Mouse (Mus musculus) gastrocnemius, adult 8-10 months (tissue): Measurements from ENCODE around the gene Astn1. TPM values are rescaled to one million over a fixed set of nuclear protein-coding genes. Genes with fewer than 3 reads are reported as not detected.

Experiments used
- DNase-seq, 2 experiments: peaks; one replicate each; pipeline ENCODE4 v3.0.0; 2022; ENCODE audit warnings: low spot score in 2 of 2
- total RNA-seq, 4 experiments: library from RNA; stranded (reverse); gene quantifications; 2 replicates each; pipeline ENCODE4 v1.2.4; 2022

Gene Astn1
- total RNA-seq, 4 experiments from 2014 or later = 0.11 to 0.70 (median 0.37) TPM

- DNase-seq = no peak
Observed at GRCm38 (mm10) chr1:158414198-158414597, 52.1 kb downstream of the Astn1 start.

GRCm38 (mm10) chr1:158421451-158421850 is 59.4 kb downstream of the Astn1 start:
- no peak for DNase-seq

DNA sequence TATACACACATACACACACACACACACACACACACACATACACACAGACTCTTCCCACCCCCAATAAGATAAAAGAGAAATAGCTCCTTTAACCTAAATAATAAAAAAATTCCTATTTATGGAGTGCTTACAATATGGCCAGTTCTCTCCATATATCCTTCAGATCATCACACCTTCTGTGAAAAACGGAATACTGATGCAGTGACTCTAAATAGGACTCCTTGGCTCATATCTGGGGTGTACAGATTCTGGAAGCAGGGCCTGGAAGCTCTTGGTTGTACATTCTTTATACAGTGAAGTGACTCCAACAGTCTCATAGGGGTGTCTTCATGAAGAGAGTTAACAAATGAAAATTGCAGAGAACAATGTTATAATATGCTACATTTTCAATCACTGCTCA is 60.7 kb downstream of the Astn1 start:
- DNase-seq = no peak

GRCm38 (mm10) chr1:158446071-158446470 is 84.0 kb downstream of the Astn1 start:
- DNase-seq = no peak

GRCm38 (mm10) chr1:158447956-158448355 is 85.9 kb downstream of the Astn1 start:
- DNase-seq = no peak

DNA sequence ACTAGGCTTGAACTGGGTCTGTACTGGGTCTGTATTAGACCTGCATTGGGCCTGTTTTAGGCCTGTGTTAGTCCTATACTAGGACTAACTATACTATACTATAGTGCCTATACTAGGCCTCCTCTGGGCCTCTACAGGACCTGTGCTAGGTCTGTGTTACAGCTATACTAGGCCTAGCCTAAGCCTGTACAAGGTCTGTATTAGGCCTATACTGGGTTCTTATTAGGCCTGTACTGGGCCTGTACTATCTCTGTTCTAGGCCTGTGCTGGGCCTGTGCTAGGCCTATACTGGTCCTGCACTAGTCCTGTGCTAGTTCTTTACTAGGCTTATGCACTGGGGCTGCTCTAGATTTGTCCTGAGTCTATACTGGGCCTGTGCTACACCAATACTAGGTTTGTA is 90.6 kb downstream of the Astn1 start:
- DNase-seq = no peak

DNA sequence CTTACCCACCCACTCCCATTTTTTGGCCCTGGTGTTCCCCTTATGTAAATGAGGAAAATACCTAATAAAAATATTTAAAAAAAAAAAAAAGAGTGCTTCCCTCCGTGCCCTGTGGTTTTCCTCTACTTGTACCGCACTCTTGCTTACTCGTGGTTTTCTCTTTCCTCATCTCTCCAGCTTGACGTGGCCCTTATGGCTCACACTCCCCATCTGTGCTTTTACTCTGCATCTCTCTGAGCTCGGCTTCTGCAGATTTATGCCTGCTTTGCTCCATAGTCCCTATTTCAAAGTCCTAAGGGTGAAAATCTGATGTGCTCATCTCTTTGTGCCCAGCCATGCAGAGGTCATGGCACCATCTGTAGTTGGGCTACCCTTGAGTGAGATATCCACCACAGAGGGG is 91.5 kb downstream of the Astn1 start:
- no peak for DNase-seq

DNA sequence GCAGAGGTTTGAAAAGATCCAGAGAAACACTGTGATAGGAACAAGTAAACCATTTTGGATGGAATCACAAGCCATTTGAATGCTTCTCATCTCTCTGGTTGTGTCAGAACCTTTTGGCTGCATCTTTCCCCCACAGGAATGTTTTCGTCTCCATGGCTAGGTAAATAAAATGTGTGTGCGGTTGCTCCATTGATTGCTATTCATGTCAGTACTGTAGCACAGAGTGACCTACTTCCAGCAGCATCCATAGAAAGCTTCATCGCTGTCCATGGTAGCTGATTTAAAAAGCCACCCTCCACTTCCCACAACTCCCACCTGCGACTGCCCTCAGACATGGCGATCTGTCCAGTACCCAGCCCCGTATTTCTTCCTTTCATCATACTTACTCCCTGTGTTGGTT is 101.9 kb downstream of the Astn1 start:
- no peak for DNase-seq

GRCm38 (mm10) chr1:158465286-158465685 is 103.2 kb downstream of the Astn1 start:
- no peak for DNase-seq

DNA sequence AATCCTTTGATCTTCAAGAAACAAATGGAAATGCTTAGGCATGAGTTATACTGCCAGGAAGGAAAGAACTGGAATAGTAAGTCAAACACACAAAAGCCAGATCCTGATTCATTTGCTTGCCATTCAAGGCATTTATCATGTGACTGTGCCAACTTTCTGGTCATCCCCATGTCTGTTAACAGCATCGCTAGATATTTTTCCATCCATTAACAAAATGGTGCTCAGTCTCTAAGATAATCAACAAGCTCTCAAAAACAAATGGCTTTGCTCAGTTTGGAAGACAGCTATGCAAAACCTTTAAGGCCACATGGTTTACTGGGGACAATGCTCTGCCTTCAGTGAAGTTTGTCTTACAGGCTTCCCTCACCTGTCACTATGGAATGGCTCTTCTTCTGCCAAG is 115.8 kb downstream of the Astn1 start:
- no peak for DNase-seq

- no peak for DNase-seq
Observed at GRCm38 (mm10) chr1:158480285-158480684, 118.2 kb downstream of the Astn1 start.

- DNase-seq = no peak
Observed at GRCm38 (mm10) chr1:158483733-158484132, 121.7 kb downstream of the Astn1 start.

DNA sequence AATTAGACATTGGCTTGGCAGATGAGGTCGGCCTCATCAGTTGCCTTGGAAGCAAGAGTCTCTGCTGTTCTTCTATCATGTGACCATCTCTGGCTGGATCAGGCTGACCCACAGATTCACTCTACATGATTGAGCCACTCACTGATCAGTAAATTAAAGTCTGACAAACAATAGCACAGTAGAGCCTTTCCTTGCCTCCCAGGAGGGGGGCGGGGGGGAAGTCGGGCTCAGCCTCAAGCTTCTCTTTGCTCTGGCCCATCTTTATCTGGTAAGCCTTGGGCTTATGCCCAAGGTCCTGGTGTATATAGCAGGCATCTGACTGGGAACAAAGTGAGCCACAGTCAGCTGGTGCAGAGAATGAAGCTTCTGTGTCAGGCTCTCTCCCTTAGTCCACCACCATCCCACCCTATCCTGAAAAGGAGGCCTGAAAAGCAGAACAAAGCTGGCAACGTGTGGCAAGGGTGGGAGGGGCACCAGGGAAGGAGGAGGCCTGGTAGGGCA is 127.5 kb downstream of the Astn1 start:
- DNase-seq = no peak

DNA sequence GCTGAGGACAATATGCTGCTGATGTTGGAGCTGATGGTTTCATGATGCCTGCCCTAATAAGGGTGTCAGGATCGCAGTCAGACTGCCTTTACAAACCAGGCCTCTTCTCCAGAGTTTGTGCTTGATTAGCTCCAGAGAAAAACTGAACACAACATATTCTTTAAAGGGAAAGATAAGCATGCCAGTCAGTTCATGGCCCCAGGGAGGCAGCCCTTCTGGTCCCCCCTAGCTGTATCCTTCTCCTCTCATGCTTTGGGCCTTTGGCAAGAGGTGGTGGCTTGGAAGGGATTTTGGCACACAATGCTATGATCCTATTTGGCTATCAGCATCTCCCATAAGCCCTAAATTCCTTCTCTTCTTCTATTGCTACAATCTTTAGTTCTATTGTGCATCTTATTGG is 128.1 kb downstream of the Astn1 start:
- no peak for DNase-seq

- no peak for DNase-seq
Observed at GRCm38 (mm10) chr1:158493289-158493688, 131.2 kb downstream of the Astn1 start.

- no peak for DNase-seq
Observed at GRCm38 (mm10) chr1:158500140-158500539, 138.1 kb downstream of the Astn1 start.

DNA sequence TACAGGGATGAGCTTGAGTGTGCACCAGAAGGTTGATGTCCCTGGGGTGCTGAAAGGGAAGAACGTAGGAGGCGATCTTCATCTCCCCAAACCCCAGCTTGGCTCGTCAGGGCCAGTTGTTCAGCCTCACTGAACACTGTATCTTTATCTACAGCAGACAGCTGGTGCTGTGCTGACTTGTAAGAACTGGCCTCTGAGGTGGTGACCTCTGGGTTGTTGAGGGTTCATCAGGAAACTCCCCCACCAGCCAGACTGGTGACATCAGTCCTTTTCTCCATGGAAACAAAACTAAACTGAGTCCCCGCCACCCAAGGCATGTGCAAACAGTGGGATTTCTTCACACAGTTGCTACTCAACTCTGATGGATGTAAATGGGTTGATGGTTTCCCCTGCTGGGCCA is 138.9 kb downstream of the Astn1 start:
- DNase-seq = no peak

- no peak for DNase-seq
Observed at GRCm38 (mm10) chr1:158507610-158508009, 145.5 kb downstream of the Astn1 start.

- DNase-seq = no peak
Observed at GRCm38 (mm10) chr1:158509112-158509855, 147.2 kb downstream of the Astn1 start.

DNA sequence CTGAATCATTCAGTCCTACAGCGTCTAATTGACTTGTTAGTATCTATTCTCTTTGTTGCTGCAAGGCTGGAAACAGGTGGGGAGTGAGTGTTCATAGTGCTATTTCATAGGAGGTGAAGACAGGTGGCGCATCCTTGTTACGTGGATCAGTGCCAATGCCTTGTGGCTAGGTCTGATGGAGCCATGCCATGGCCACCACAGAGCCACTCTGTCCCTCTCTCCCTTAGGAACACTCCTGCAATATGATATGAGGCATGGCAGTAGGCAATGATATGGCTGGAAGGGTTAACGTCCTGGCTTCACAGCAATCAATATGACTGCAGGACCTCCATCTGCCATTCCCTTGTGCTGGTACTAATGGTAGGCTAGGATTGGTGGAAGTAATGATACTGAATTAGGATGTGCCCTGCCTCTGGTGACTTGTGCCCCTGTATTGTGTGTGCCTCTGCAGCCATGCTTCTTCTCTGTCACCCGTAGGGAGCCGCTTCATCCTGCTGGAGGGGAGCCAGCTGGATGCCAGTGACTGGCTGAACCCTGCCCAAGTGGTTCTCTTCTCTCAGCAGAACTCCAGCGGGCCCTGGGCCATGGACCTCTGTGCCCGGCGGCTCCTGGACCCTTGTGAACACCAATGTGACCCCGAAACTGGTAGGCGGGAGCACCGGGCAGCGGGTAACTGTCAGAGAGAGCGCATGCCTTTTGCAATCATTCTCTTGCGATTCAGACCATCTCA is 148.6 kb downstream of the Astn1 start:
- peak in 1 of 2 experiments; percentile 4 for DNase-seq

- DNase-seq = no peak
Observed at GRCm38 (mm10) chr1:158512089-158512488, 150.0 kb downstream of the Astn1 start.

GRCm38 (mm10) chr1:158512636-158513035 is 150.6 kb downstream of the Astn1 start:
- no peak for DNase-seq

DNA sequence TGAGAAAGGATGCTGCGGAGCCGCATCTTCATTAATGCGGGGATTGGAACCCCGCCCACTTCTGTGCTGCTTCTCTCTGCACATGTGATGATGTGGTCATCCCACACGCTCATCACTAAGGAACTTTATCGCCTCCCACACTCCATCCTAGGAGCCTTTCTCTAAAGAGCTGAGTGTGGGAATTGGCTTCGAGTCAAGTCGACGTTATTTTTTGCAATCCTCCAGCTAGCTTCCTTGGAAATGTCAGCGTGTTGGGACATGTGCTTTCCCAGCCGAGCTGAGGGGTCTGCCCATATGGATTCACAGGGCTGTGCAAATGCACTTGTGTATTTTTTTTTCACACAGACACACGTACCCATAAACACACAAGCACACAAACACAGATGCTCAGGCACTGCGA is 151.5 kb downstream of the Astn1 start:
- no peak for DNase-seq
